Mouse (Mus musculus): Measurements from ENCODE around the gene Hus1b. TPM values are rescaled to one million over a fixed set of nuclear protein-coding genes. Genes with fewer than 3 reads are reported as not detected.

Gene Hus1b
- polyA plus RNA-seq, 1 experiment from 2014 or later = not detected

DNA sequence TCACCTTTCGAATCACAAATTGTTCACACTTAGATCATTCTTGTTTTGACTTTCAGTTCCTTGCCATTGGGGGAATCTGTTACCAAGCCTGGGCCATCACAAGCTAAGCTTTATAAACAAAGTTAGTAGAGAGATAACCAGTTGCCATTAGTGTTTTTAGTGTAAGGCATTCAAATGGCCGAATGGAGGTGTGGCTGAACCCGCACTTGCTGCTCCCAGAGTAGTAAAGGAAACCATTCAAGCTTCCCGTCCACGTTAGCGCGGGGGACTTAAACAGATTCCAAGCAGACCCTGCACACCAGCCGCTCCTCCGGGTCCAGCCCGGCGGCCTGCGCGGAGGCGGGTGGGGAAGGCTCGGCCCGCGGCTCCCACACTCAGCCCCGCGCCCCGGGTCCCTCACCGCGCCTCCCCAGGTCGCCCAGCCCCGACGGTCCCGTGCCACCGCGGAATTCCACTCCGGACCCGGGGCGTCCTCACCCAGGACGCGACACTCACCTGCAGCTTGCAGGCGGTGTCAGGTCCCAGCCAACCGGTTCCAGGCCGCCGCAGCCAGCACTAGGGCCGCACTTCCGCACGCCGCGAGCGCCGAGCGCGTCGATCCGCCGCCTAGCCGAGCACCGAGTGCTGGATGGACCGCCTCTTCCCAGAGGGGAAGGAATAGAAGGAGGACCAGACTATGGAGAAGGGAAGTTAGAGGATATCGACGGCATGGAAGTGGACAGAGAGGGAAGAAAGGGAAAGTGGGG is 26.1 kb upstream of the Hus1b start, which contains the start of the genes Exoc2 and Gm5447:
Gene Exoc2, minus strand, starts transcription at position 593 of the 746 bp plus-strand sequence.
Gene Gm5447, plus strand, starts transcription at position 704 of the 746 bp plus-strand sequence.
- Histone ChIP-seq H3K36me3 (replicated peaks) (no peaks in the 10 kb centered on the region), H3K4me1 (peaks cover 12% of the 10 kb centered on the region), H3K27ac (peak within 1 kb of the TSS; percentile 94), H3K9me3 (no peaks in the 10 kb centered on the region), H3K4me3 (peak within 1 kb of the TSS; percentile 89), H3K27me3 (ENCODE audit: poor library complexity, severe bottlenecking) (no peaks in the 10 kb centered on the region)
- peak; percentile 85 for DNase-seq (ENCODE audit: extremely low spot score, low spot score)
- 1% methylated on average over 54 of the region's 54 CpGs for WGBS

DNA sequence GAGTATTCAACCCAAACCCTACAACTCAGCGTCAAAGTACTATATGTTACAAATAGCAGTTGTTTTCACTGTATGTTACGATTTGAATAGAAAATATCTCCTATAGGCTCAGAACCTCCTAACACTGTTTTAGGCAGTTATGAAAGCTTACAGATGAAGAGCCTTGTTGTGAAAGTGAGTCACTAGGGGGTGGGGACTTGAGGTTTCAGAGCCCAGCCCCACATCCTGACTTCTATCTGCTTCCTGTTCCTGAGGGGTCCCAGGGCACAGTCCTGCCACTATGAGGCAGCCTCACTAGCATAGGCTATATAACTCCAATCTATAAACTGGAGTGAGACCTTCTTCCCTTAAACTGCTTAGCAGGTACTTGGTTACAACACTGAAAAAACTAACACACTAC is 24.5 kb upstream of the Hus1b start:
- H3K27ac ChIP-seq = no peak overlapping the region
- no peaks in the 10 kb centered on the region for H3K9me3 ChIP-seq
- no peak overlapping the region for H3K4me3 ChIP-seq
- no peaks in the 10 kb centered on the region for H3K36me3 ChIP-seq (replicated peaks)
- no peaks in the 10 kb centered on the region for H3K27me3 ChIP-seq (ENCODE audit: poor library complexity, severe bottlenecking)
- peaks cover 18% of the 10 kb centered on the region for H3K4me1 ChIP-seq
- no peak for DNase-seq (ENCODE audit: extremely low spot score, low spot score)
- 93% methylated on average over 2 of the region's 2 CpGs for WGBS

DNA sequence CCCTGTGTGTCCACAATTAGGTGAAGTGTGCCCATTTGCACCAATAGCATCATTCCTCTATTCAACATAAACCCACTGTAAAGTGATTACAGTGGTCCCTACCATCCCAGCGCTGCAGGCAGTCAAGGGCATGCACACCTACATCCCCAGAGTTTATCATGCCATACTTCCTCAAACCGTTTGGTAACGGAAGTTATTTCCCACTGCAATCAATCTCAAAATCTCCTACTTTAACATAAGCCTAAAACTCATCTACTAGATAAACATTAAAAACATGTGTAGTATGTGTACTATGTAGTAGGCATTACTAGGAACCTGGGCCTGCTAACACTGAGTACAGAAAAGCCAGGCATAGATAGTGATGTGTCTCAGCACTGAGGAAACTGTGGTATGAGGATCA is 23.5 kb upstream of the Hus1b start:
- DNase-seq (ENCODE audit: extremely low spot score, low spot score) = no peak
- no peaks in the 10 kb centered on the region for H3K36me3 ChIP-seq (replicated peaks)
- no peaks in the 10 kb centered on the region for H3K9me3 ChIP-seq
- H3K27me3 ChIP-seq (ENCODE audit: poor library complexity, severe bottlenecking) = no peaks in the 10 kb centered on the region
- no peak overlapping the region for H3K27ac ChIP-seq
- 92% methylated on average over 3 of the region's 3 CpGs for WGBS
- peaks cover 28% of the 10 kb centered on the region for H3K4me1 ChIP-seq
- H3K4me3 ChIP-seq = no peak overlapping the region

DNA sequence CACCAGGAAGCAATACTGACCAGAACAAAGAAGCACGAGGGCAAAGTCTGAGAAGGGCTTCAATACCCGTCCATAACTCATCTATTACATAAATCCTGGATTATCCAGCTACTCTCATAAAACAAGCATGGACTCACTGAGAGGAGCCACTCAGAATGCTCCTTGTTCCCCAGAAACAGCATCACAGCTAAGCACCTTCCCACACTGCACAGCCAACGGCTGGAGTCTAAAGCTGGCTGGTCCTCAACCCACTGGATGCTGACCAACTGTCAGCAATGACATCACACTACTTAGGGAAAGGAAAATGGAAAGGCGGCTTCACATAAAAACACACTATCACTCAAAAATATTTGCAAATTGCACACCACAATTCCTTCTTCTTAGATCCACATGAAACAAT is 20.8 kb upstream of the Hus1b start:
- no peak overlapping the region for H3K4me3 ChIP-seq
- WGBS = 83% methylated on average over 4 of the region's 4 CpGs
- H3K4me1 ChIP-seq = peaks cover 31% of the 10 kb centered on the region
- no peak for DNase-seq (ENCODE audit: extremely low spot score, low spot score)
- no peaks in the 10 kb centered on the region for H3K9me3 ChIP-seq
- no peaks in the 10 kb centered on the region for H3K27me3 ChIP-seq (ENCODE audit: poor library complexity, severe bottlenecking)
- H3K36me3 ChIP-seq (replicated peaks) = no peaks in the 10 kb centered on the region
- no peak overlapping the region for H3K27ac ChIP-seq

DNA sequence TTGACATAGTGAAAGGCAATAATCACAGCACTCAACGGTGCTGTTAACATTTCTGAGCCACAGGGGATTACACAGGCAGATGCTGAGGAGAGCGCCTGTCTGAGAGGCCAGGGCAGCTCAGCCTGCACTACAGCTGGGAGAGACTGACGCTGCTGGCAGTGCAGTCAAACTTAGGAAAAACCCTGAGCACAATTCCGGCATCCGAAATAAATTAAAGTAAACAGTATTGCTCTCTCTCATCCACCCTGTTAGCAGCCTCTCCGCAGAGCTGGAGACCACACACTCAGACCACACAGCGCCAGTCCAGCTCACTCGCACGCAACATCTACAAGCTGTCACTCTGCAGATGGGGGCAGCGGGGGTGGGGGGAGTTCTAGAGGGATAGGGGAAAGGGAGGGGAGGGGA is 18.9 kb upstream of the Hus1b start:
- peak overlapping the region; percentile 15; the same call in 1 of the 2 replicates for H3K4me3 ChIP-seq
- H3K27me3 ChIP-seq (ENCODE audit: poor library complexity, severe bottlenecking) = no peaks in the 10 kb centered on the region
- WGBS = 18% methylated on average over 10 of the region's 10 CpGs
- H3K9me3 ChIP-seq = no peaks in the 10 kb centered on the region
- H3K27ac ChIP-seq = peak overlapping the region; percentile 40; the same call in 1 of the 2 replicates
- H3K36me3 ChIP-seq (replicated peaks) = no peaks in the 10 kb centered on the region
- peak; percentile 33 for DNase-seq (ENCODE audit: extremely low spot score, low spot score)
- H3K4me1 ChIP-seq = peaks cover 25% of the 10 kb centered on the region

DNA sequence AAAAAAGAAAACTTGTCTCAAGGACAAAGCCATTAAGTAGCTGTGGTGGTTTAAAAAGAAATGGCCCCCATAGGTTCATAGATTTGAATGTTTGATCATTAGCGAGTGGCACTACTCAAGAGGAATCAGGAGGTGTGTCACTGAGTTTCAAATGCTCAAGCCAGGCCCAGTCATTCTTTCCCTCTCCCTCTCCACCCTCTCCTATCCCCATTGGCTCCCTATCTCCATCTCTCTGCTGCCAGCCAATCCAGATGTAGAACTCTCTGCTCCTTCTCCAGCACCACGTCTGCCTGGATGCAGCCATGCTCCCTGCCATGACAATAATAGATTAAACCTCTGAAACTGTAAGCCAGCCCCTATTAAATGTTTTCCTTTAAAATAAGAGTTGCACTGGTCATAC is 14.4 kb upstream of the Hus1b start:
- WGBS = 57% methylated on average over 2 of the region's 2 CpGs
- Histone ChIP-seq H3K4me1 (peaks cover 26% of the 10 kb centered on the region), H3K27me3 (ENCODE audit: poor library complexity, severe bottlenecking) (no peaks in the 10 kb centered on the region)

DNA sequence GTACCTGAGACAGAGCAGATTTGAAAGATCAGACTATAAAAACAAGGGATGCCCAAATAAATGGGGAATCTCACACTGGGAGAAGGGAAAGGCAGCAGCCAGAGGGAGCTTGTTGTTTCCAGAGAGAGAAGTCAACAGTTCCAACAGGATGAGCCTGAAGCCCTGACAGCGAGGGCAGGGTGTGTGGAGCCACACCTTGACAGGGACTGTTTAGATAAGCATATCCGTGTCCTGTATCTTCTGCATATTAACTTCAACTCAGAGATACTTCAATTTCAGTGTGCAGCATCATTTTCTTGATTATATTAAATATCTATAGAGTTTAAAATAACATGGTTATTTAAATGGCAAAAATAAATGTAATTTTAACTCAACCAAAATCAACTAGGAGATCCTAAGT is 13.2 kb upstream of the Hus1b start:
- Histone ChIP-seq H3K4me1 (peaks cover 15% of the 10 kb centered on the region), H3K9me3 (no peaks in the 10 kb centered on the region), H3K4me3 (no peak overlapping the region), H3K27ac (no peak overlapping the region), H3K27me3 (ENCODE audit: poor library complexity, severe bottlenecking) (no peaks in the 10 kb centered on the region), H3K36me3 (replicated peaks) (peaks cover 4% of the 10 kb centered on the region; the same call in 1 of the 2 replicates)
- DNase-seq (ENCODE audit: extremely low spot score, low spot score) = no peak
- 86% methylated on average over 2 of the region's 2 CpGs for WGBS

More for the DNA sequence above, 14.4 kb upstream of the Hus1b start:
- H3K4me3 ChIP-seq = no peak overlapping the region
- H3K27ac ChIP-seq = no peak overlapping the region
- no peak for DNase-seq (ENCODE audit: extremely low spot score, low spot score)
- H3K9me3 ChIP-seq = no peaks in the 10 kb centered on the region
- H3K36me3 ChIP-seq (replicated peaks) = peaks cover 4% of the 10 kb centered on the region; the same call in 1 of the 2 replicates

DNA sequence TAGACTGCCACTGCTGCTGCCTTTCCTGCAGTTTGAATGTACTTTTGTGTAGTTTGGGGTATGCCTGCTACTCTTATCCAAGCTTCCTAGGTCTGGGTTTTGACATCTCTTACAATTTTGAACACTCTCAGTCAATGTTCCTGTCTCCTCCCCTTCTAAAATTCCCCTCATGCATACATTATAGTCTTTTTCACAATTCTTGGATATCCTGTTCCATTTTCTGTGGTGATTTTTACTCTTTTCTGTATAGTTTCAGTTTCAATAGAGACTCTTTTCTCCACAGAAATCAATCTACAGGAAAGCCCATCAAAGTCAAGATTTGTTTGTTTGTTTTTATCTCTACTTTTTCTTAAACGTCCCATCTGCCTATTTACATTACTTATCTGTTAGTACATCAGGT is 6.0 kb upstream of the Hus1b start:
- Histone ChIP-seq H3K4me1 (no peaks in the 10 kb centered on the region), H3K9me3 (0 out of 2 replicates have a peak, but pooled peaks cover 3% of the 10 kb centered on the region), H3K36me3 (replicated peaks) (peaks cover 4% of the 10 kb centered on the region; the same call in 1 of the 2 replicates), H3K27me3 (ENCODE audit: poor library complexity, severe bottlenecking) (no peaks in the 10 kb centered on the region), H3K27ac (no peak overlapping the region), H3K4me3 (no peak overlapping the region)
- 93% methylated on average over 1 of the region's 1 CpGs for WGBS
- no peak for DNase-seq (ENCODE audit: extremely low spot score, low spot score)

DNA sequence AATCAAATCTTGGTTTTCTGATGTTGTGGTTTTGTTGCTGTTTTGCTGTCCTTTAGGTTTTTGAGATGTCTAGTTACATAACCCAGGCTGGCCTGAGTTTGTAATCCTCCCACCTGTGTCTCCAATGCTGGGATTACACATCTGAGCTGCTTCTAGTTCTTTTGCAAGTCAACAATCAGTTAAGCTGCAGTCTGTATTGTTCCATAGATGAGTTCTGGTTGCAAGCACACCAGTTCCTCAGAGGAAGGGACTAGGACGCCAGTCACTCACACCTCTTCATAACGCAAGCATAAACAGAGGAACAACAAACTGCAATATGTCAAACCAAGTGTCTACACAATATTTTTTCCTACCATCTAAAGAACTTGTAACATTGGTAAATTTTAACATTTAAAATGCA is 4.5 kb upstream of the Hus1b start:
- Histone ChIP-seq H3K36me3 (replicated peaks) (peaks cover 11% of the 10 kb centered on the region), H3K27me3 (ENCODE audit: poor library complexity, severe bottlenecking) (no peaks in the 10 kb centered on the region), H3K27ac (no peak overlapping the region), H3K9me3 (0 out of 2 replicates have a peak, but pooled peaks cover 3% of the 10 kb centered on the region), H3K4me3 (no peak overlapping the region), H3K4me1 (no peaks in the 10 kb centered on the region)
- DNase-seq (ENCODE audit: extremely low spot score, low spot score) = no peak
- WGBS = 92% methylated on average over 2 of the region's 2 CpGs

DNA sequence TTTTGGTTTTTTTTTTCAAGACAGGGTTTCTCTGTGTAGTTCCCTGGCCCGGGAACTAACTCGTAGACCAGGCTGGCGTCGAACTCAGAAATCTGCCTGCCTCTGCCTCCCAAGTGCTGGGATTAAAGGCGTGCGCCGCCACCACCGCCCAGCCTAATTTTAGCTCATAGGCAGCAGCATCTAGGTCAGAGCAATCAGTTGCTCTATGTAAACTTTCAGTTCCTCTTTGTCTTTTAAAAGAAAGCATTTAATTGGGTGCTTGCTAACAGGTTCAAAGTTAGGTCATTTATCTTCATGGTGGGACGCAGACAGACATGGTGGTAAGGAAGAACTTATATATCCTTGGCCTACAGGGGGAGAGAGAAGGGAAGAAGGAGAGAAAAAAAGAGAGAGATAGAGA is 1.6 kb upstream of the Hus1b start:
- Histone ChIP-seq H3K4me1 (no peaks in the 10 kb centered on the region), H3K27me3 (ENCODE audit: poor library complexity, severe bottlenecking) (no peaks in the 10 kb centered on the region), H3K36me3 (replicated peaks) (peaks cover 8% of the 10 kb centered on the region), H3K27ac (no peak overlapping the region), H3K4me3 (no peak overlapping the region), H3K9me3 (no peaks in the 10 kb centered on the region)
- no peak for DNase-seq (ENCODE audit: extremely low spot score, low spot score)
- 96% methylated on average over 9 of the region's 9 CpGs for WGBS

DNA sequence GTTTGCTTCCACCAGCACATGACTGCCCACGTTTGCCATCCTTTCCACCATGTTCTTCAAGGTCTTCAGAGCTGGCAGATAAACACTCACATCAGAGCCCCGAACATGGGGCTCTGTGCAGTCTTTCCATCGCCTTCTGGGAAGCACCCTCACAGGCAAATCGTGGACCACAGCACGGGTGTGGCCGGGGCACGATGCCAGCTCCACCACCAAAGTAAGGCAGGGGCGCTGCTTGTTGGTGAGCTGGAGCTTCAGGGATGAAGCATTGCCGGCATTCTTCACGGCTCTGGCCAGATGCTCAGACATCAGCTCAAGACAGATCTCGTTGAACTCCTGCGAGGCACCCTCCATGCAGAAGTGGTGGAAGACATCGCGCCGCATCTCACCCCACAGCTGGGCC is 430 bp downstream of the Hus1b start:
- Histone ChIP-seq H3K27me3 (ENCODE audit: poor library complexity, severe bottlenecking) (no peaks in the 10 kb centered on the region), H3K4me3 (no peak overlapping the region), H3K4me1 (no peaks in the 10 kb centered on the region), H3K9me3 (no peaks in the 10 kb centered on the region), H3K27ac (no peak overlapping the region), H3K36me3 (replicated peaks) (peaks cover 8% of the 10 kb centered on the region)
- WGBS = 93% methylated on average over 15 of the region's 15 CpGs
- no peak for DNase-seq (ENCODE audit: extremely low spot score, low spot score)

DNA sequence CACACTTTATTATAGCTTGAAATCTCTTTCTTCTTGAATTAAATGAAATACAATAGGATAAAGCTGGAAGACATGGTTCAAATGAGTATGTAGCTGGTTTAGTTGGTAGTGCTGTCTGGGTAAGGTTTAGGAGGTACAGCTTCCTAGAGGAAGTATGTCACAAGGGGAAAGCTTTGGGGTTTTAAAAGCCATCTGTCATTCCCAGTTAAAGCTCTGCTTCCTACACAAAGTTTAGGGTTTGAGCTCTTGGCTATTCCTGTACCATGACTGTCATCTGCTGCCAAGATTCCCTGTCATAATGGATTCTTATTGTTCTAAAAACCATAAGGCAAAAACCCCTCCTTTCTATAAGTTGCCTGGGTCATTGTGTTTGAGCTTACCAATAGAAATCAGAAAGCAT is 1.8 kb downstream of the Hus1b start:
- Histone ChIP-seq H3K27ac (no peak overlapping the region), H3K9me3 (no peaks in the 10 kb centered on the region), H3K4me3 (no peak overlapping the region), H3K36me3 (replicated peaks) (peaks cover 8% of the 10 kb centered on the region), H3K4me1 (no peaks in the 10 kb centered on the region), H3K27me3 (ENCODE audit: poor library complexity, severe bottlenecking) (no peaks in the 10 kb centered on the region)
- no peak for DNase-seq (ENCODE audit: extremely low spot score, low spot score)

DNA sequence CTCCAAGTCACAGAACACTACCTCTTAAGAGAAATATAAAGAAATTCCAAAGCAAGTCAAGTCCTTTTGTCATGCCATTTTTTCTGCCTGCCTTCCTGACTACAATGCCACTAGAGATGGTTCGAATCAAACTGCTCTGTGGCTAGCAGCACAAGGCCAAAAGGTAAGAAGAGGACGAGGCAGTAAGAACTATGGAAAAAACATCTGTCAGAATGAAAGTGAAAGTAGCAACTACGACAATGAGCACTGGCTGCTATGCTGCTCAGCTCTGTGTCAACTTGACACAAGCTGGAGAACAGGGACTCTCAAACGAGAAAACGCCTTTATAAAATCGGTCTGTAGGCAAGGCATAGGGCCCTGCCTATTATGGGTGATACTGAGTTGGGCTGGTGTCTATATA is 14.6 kb downstream of the Hus1b start:
- 81% methylated on average over 6 of the region's 6 CpGs for WGBS
- H3K27ac ChIP-seq = no peak overlapping the region
- no peaks in the 10 kb centered on the region for H3K9me3 ChIP-seq
- H3K27me3 ChIP-seq (ENCODE audit: poor library complexity, severe bottlenecking) = no peaks in the 10 kb centered on the region
- peaks cover 10% of the 10 kb centered on the region; the same call in 1 of the 2 replicates for H3K36me3 ChIP-seq (replicated peaks)
- no peak for DNase-seq (ENCODE audit: extremely low spot score, low spot score)
- no peaks in the 10 kb centered on the region for H3K4me1 ChIP-seq
- no peak overlapping the region for H3K4me3 ChIP-seq

All from forebrain, embryonic 10.5 days (tissue).